Mouse (Mus musculus) neural tube, embryonic 10.5 days (tissue): ENCODE data around the gene Col4a3bp.

Experiments used
- DNase-seq: peaks from one replicate; pipeline ENCODE4 v3.0.0-alpha.2; 2017; ENCODE audit warnings: low spot score; ENCODE audit errors: extremely low spot score

Gene Col4a3bp

GRCm38 (mm10) chr13:96542081-96542889 is at the start of gene Col4a3bp, which contains the start of gene Polk:
Gene Col4a3bp (plus strand): TSS chr13:96542618.
Gene Polk (minus strand): TSS chr13:96542579.
- peak; percentile 92 for DNase-seq

- DNase-seq, result no peak
Observed at GRCm38 (mm10) chr13:96496630-96497029, 45.8 kb upstream of the Col4a3bp start.

GRCm38 (mm10) chr13:96499891-96500290 is 42.5 kb upstream of the Col4a3bp start:
- DNase-seq, result no peak

- no peak for DNase-seq
Observed at GRCm38 (mm10) chr13:96505661-96506060, 36.8 kb upstream of the Col4a3bp start.

GRCm38 (mm10) chr13:96506313-96506712 is 36.1 kb upstream of the Col4a3bp start:
- no peak for DNase-seq

- DNase-seq, result no peak
Observed at GRCm38 (mm10) chr13:96507541-96507940, 34.9 kb upstream of the Col4a3bp start.

GRCm38 (mm10) chr13:96510635-96511034 is 31.8 kb upstream of the Col4a3bp start:
- no peak for DNase-seq

GRCm38 (mm10) chr13:96511262-96511661 is 31.2 kb upstream of the Col4a3bp start:
- DNase-seq, result no peak

GRCm38 (mm10) chr13:96511893-96512292 is 30.5 kb upstream of the Col4a3bp start:
- no peak for DNase-seq

GRCm38 (mm10) chr13:96514154-96514942 is 28.1 kb upstream of the Col4a3bp start:
- DNase-seq, result no peak

GRCm38 (mm10) chr13:96516249-96516648 is 26.2 kb upstream of the Col4a3bp start:
- DNase-seq, result no peak

- no peak for DNase-seq
Observed at GRCm38 (mm10) chr13:96517335-96517734, 25.1 kb upstream of the Col4a3bp start.

- DNase-seq, result no peak
Observed at GRCm38 (mm10) chr13:96521294-96521693, 21.1 kb upstream of the Col4a3bp start.

- DNase-seq, result no peak
Observed at GRCm38 (mm10) chr13:96527022-96527421, 15.4 kb upstream of the Col4a3bp start.

GRCm38 (mm10) chr13:96527856-96528255 is 14.6 kb upstream of the Col4a3bp start:
- no peak for DNase-seq

GRCm38 (mm10) chr13:96528776-96529175 is 13.6 kb upstream of the Col4a3bp start:
- no peak for DNase-seq

GRCm38 (mm10) chr13:96529542-96529941 is 12.9 kb upstream of the Col4a3bp start:
- DNase-seq, result no peak

- no peak for DNase-seq
Observed at GRCm38 (mm10) chr13:96530064-96530463, 12.4 kb upstream of the Col4a3bp start.

- no peak for DNase-seq
Observed at GRCm38 (mm10) chr13:96532176-96532575, 10.2 kb upstream of the Col4a3bp start.

- no peak for DNase-seq
Observed at GRCm38 (mm10) chr13:96533742-96534141, 8.7 kb upstream of the Col4a3bp start.

GRCm38 (mm10) chr13:96536821-96537572 is 5.4 kb upstream of the Col4a3bp start:
- DNase-seq, result no peak

- DNase-seq, result no peak
Observed at GRCm38 (mm10) chr13:96538103-96538502, 4.3 kb upstream of the Col4a3bp start.
